Mouse (Mus musculus) kidney, postnatal 0 days (tissue): ENCODE measurements around the gene Spi1. TPM values are rescaled to one million over a fixed set of nuclear protein-coding genes. Genes with fewer than 3 reads are reported as not detected.

Source experiments
- ATAC-seq: fragments of 200-750 bp; cut with Nextera tagmentation; replicated peaks from 2 replicates; pipeline ENCODE4 v1.8.0; 2017; ENCODE audit warnings: low read depth, moderate number of reproducible peaks, moderate TSS enrichment, moderate library complexity; ENCODE audit not compliant: low FRiP score
- DNase-seq: peaks from one replicate; pipeline ENCODE4 v3.0.0-alpha.2; 2016; ENCODE audit warnings: low spot score
- H3K27ac ChIP-seq: fragments of 300-500 bp; sonication (generic); 2 replicates; pipeline ENCODE4 v1.5.1; 2014; ENCODE audit warnings: mild to moderate bottlenecking
- H3K27me3 ChIP-seq: fragments of 300-500 bp; sonication (generic); 2 replicates; pipeline ENCODE4 v1.6.1; 2014; ENCODE audit warnings: low read length, mixed read lengths; ENCODE audit not compliant: insufficient read depth
- H3K36me3 ChIP-seq: fragments of 300-500 bp; sonication (generic); 2 replicates; pipeline ENCODE4 v1.6.1; 2014; ENCODE audit warnings: low read length, mixed read lengths; ENCODE audit not compliant: insufficient read depth
- H3K4me1 ChIP-seq: fragments of 300-500 bp; sonication (generic); replicated peaks from 2 replicates; pipeline ENCODE4 v1.6.1; 2014; ENCODE audit warnings: antibody characterized with exemption, low read length, mixed read lengths; ENCODE audit not compliant: insufficient read depth
- H3K4me2 ChIP-seq: fragments of 300-500 bp; sonication (generic); 2 replicates; pipeline ENCODE4 v1.6.1; 2014; ENCODE audit warnings: mild to moderate bottlenecking, low read length, moderate library complexity, mixed read lengths
- H3K4me3 ChIP-seq: fragments of 300-500 bp; sonication (generic); replicated peaks from 2 replicates; pipeline ENCODE4 v1.5.1; 2014; ENCODE audit warnings: low read depth, low read length
- H3K9ac ChIP-seq: fragments of 300-500 bp; sonication (generic); 2 replicates; pipeline ENCODE4 v1.6.1; 2014; ENCODE audit warnings: low read depth, low read length
- H3K9me3 ChIP-seq: fragments of 300-500 bp; sonication (generic); replicated peaks from 2 replicates; pipeline ENCODE4 v1.6.1; 2016; ENCODE audit warnings: low read length, inconsistent platforms, mixed read lengths
- CTCF ChIP-seq: IDR thresholded peaks from 2 replicates; pipeline ENCODE4 v1.5.1; 2016; ENCODE audit warnings: antibody characterized with exemption, low read depth, mild to moderate bottlenecking, moderate library complexity
- WGBS: fragments of 180-500 bp; shearing (Covaris S2); extraction: QIAGEN DNeasy Blood & Tissue Kit; methylation state at CpG from one replicate; pipeline ENCODE4 v1.1.7; 2014; 5-methylcytosine and 5-hydroxymethylcytosine counted together
- polyA plus RNA-seq: library from polyadenylated mRNA; unstranded; fragments of >200 nt; fragmentation: Nextera tagmentation; extraction: Ambion mirVana; gene quantifications from 2 replicates; pipeline ENCODE4 v1.2.1, GENCODE M21; 2015

Gene Spi1
- polyA plus RNA-seq, 1 experiment from 2014 or later: 6.0 TPM

- no peak overlapping the region for H3K9ac ChIP-seq
- no peak for TF ChIP-seq CTCF
- H3K4me3 ChIP-seq: no peak overlapping the region
- no peaks in the 10 kb centered on the region for H3K9me3 ChIP-seq
- H3K4me2 ChIP-seq: no peak overlapping the region
- WGBS: 8% methylated on average over 1 of the region's 1 CpGs
- no peaks in the 10 kb centered on the region for H3K36me3 ChIP-seq
- DNase-seq (no peak), ATAC-seq (no peak)
- no peak overlapping the region for H3K27ac ChIP-seq
- H3K27me3 ChIP-seq: no peaks in the 10 kb centered on the region
- peaks cover 18% of the 10 kb centered on the region for H3K4me1 ChIP-seq
These were observed 10.1 kb upstream of the Spi1 start for GRCm38 (mm10) chr2:91072092-91072491.

GRCm38 (mm10) chr2:91077957-91078313 lies 4.3 kb upstream of the Spi1 start:
- no peak for ATAC-seq
- no peak for DNase-seq
- Histone ChIP-seq H3K27ac (no peak overlapping the region; the same call in 1 of the 2 replicates), H3K36me3 (no peaks in the 10 kb centered on the region), H3K4me2 (peak overlapping the region; percentile 96), H3K9ac (peak overlapping the region; percentile 75), H3K27me3 (no peaks in the 10 kb centered on the region), H3K9me3 (no peaks in the 10 kb centered on the region), H3K4me1 (0 out of 2 replicates have a peak, but pooled peaks cover 3% of the 10 kb centered on the region), H3K4me3 (peak overlapping the region; percentile 50)
- TF ChIP-seq CTCF: no peak
- 17% methylated on average over 12 of the region's 12 CpGs for WGBS

DNA sequence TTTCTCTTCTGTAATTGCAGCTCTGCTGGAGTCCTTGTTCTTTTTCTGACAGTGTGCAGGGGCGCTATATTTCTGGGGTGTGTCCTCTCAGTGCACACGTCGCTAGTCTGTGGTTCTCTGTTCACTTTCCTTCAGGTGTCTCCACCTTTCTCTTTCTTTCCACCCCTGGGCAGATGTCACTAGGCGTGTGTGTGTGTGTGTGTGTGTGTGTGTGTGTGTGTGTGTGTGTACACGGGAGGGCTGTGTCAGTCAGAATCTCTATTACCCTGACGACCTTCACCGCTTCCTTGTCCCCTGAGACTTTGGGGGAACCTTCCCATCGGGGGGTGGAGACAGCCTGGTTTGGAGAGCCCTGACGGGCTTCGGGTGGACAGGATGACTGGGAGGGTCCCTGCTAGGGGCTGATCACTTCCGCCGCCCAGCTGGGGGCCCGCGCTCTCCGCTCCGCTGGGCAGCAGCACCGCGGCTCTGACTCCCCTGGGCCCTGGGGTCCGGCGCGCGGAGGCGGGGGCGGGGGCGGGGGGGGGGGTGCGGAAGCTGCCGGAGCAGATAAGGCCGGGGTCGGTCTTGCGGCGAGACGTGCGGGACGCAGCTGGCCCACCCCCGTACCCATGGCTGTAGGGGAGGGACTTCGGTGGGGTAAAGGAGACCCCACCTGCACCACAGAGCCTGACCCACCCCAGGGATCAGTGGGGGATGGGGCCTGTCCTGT lies 3.7 kb upstream of the Spi1 start:
- DNase-seq (peak; percentile 49), ATAC-seq (peak; percentile 79)
- Histone ChIP-seq H3K4me3 (peak overlapping the region; percentile 50), H3K9me3 (no peaks in the 10 kb centered on the region), H3K4me2 (peak overlapping the region; percentile 96), H3K36me3 (no peaks in the 10 kb centered on the region), H3K4me1 (0 out of 2 replicates have a peak, but pooled peaks cover 3% of the 10 kb centered on the region), H3K9ac (peak overlapping the region; percentile 75), H3K27me3 (no peaks in the 10 kb centered on the region), H3K27ac (peak overlapping the region; percentile 13; the same call in 1 of the 2 replicates)
- no peak for TF ChIP-seq CTCF
- under 1% methylated on average over 33 of the region's 36 CpGs for WGBS

- H3K4me2 ChIP-seq: peak overlapping the region; percentile 96
- 20% methylated on average over 5 of the region's 5 CpGs for WGBS
- peak overlapping the region; percentile 75 for H3K9ac ChIP-seq
- peak; percentile 27 for DNase-seq
- H3K9me3 ChIP-seq: no peaks in the 10 kb centered on the region
- H3K4me1 ChIP-seq: 0 out of 2 replicates have a peak, but pooled peaks cover 3% of the 10 kb centered on the region
- ATAC-seq: no peak; the same call in 1 of the 2 replicates
- no peak for TF ChIP-seq CTCF
- H3K36me3 ChIP-seq: no peaks in the 10 kb centered on the region
- H3K4me3 ChIP-seq: peak overlapping the region; percentile 50
- H3K27ac ChIP-seq: peak overlapping the region; percentile 13; the same call in 1 of the 2 replicates
- H3K27me3 ChIP-seq: no peaks in the 10 kb centered on the region
These were observed 3.2 kb upstream of the Spi1 start for GRCm38 (mm10) chr2:91079026-91079384.

DNA sequence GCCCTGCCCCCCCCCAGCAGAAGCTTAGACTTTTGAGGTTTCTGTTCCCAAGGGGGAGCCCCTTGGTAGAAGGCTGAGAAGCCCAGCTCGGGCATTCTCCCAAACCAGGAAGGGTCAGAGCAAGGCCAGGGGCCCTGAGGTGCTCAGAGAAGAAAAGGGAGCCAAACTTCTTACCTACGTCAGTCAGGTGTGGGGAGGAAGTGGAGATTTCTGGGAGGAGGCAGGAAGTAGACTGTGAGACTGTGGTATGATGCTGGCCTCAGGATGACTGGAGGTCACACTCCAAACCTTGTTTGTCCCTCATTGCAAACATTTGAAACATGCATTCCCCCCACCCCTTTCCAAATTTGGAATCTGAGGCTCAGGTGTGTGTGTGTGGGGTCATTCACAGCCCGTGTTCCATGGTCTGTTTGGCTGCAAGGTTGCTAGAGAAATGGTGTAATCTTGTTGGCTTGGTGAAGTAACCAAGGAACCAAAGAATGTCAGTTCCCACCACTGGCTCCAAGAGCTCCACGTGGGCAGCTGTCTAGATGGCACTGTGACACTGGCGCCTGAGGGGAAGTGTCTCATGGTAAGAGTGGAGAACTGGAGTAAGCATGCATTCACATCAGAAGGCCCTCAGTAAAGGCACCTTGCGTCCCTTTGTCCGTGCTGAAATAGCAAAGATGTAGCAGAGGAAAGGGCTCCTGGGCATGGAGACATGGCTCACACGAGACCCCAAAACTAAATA lies 1.2 kb upstream of the Spi1 start:
- 72% methylated on average over 8 of the region's 8 CpGs for WGBS
- Histone ChIP-seq H3K36me3 (no peaks in the 10 kb centered on the region), H3K4me2 (no peak overlapping the region), H3K4me1 (0 out of 2 replicates have a peak, but pooled peaks cover 3% of the 10 kb centered on the region), H3K27ac (no peak overlapping the region), H3K4me3 (no peak overlapping the region), H3K9me3 (no peaks in the 10 kb centered on the region), H3K27me3 (no peaks in the 10 kb centered on the region), H3K9ac (no peak overlapping the region)
- DNase-seq (no peak), ATAC-seq (no peak)
- TF ChIP-seq CTCF: no peak

DNA sequence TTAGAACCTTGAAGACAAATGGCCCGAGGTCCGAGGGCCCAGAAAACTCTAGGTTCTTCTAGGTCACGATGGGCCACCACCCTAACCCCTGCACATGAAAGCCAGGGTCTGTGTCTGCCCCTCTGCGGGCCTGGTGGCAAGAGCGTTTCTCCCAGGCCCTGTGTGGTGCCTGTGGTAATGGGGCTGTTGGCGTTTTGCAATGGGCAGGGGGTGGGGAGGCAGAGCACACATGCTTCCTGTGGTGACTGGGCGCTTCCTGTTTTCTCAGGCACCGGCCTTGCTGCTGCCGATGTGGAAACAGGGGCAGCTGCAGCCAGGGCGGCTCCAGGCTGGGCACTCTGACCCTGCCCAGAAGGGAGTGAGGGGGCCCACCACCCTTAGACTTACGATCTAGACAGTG lies 654 bp downstream of the Spi1 start:
- Histone ChIP-seq H3K9ac (no peak overlapping the region), H3K4me2 (no peak overlapping the region), H3K27ac (no peak overlapping the region), H3K9me3 (no peaks in the 10 kb centered on the region), H3K27me3 (no peaks in the 10 kb centered on the region), H3K4me1 (0 out of 2 replicates have a peak, but pooled peaks cover 3% of the 10 kb centered on the region), H3K4me3 (no peak overlapping the region), H3K36me3 (no peaks in the 10 kb centered on the region)
- TF ChIP-seq CTCF: no peak
- no peak for DNase-seq
- 0 out of 2 replicates have a peak, but pooled peaks have one; percentile 8 for ATAC-seq
- WGBS: 59% methylated on average over 11 of the region's 11 CpGs
